Mouse (Mus musculus) adrenal gland, postnatal 14 days (tissue): ENCODE measurements at regions not wholly inside any gene's neighbourhood (a gene's known extent, or its start where the extent isn't known, plus 50 kb on each side); places are given as distances from the start of the nearest gene placed in this dataset.
A peak's percentile ranks its signal among the peaks of the same experiment; 100 is the strongest.
"Not testable (repeated sequence)": the region's sequence is repeated elsewhere in the genome, so short reads cannot be mapped to it uniquely, and the experiment has no call there.

Experiments
- DNase-seq: peaks from one replicate; pipeline ENCODE4 v3.0.0; 2021; ENCODE audit warnings: mixed read lengths

DNA sequence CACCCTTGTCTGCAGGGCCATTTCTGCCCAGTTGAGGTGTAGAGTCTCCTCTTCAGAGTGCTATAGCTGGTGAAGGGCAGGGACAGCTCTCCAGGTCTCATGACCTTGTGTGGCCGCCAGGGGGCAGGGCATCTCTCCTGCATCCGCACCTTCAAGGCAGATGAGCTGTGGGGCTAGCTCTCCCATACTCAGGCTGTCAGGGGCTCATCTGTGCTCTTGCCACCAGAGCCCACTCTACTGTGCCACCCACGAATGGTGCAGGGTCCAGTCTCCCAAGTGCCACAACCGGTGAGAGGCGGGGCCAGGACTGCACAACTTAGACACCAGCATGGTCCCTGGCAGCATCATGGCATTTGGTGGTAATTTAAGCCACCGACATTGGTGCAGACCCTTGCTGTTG, 111.3 kb downstream of the Syt10 start:
- peak; percentile 57 for DNase-seq

GRCm38 (mm10) chr15:89724356-89724755, 117.3 kb downstream of the Syt10 start:
- DNase-seq: no peak

GRCm38 (mm10) chr15:89697221-89697620, 105.5 kb upstream of the Rabl2 start:
- DNase-seq: no peak

- DNase-seq: no peak
Observed at GRCm38 (mm10) chr15:89676366-89676765, 84.6 kb upstream of the Rabl2 start.

- DNase-seq: not testable (repeated sequence)
Observed at GRCm38 (mm10) chr15:89656558-89656957, 64.8 kb upstream of the Rabl2 start.
